Mouse (Mus musculus) T-helper 2 cell (primary cell): ENCODE data around the gene Ush1g.

Experiments used
- in situ Hi-C: fragments of 300-600 bp; cut with MboI, MseI; formaldehyde crosslinking; loops from one replicate; pipeline ENCODE4 v1.15.1; 2025; ENCODE audit warnings: high pct_unique_total_duplicates

The Ush1g gene

GRCm38 (mm10) chr11:115334531-115334930, 12.7 kb upstream of the Ush1g start, which contains the start of gene Otop3:
Gene Otop3, plus strand, starts transcription at chr11:115334731.
- in situ Hi-C loops: no loop called here

GRCm38 (mm10) chr11:115329339-115329738, 7.5 kb upstream of the Ush1g start:
- in situ Hi-C loops: no loop called here

- in situ Hi-C loops: no loop called here
These were observed 4.9 kb upstream of the Ush1g start for GRCm38 (mm10) chr11:115326730-115327129.

GRCm38 (mm10) chr11:115323354-115323753, 1.5 kb upstream of the Ush1g start:
- in situ Hi-C loops: no loop called here

- in situ Hi-C loops: no loop called here
These were observed 2.0 kb downstream of the Ush1g start for GRCm38 (mm10) chr11:115319704-115320383.

GRCm38 (mm10) chr11:115318245-115319027, 3.4 kb downstream of the Ush1g start:
- in situ Hi-C loops: no loop called here

GRCm38 (mm10) chr11:115317204-115317603, 4.6 kb downstream of the Ush1g start:
- in situ Hi-C loops: no loop called here

GRCm38 (mm10) chr11:115314249-115314648, 7.6 kb downstream of the Ush1g start:
- in situ Hi-C loops: no loop called here

GRCm38 (mm10) chr11:115308781-115309180, 13.1 kb downstream of the Ush1g start:
- in situ Hi-C loops: no loop called here

GRCm38 (mm10) chr11:115306863-115307262, 15.0 kb downstream of the Ush1g start, which contains the start of gene Otop2:
Gene Otop2, plus strand, starts transcription at chr11:115307163.
- in situ Hi-C loops: no loop called here

- in situ Hi-C loops: no loop called here
These were observed 18.7 kb downstream of the Ush1g start for GRCm38 (mm10) chr11:115303167-115303566.

- in situ Hi-C loops: no loop called here
These were observed 20.5 kb downstream of the Ush1g start for GRCm38 (mm10) chr11:115301351-115301750.

GRCm38 (mm10) chr11:115300745-115301144, 21.1 kb downstream of the Ush1g start:
- in situ Hi-C loops: no loop called here

GRCm38 (mm10) chr11:115298160-115298559, 23.7 kb downstream of the Ush1g start:
- in situ Hi-C loops: no loop called here

GRCm38 (mm10) chr11:115297214-115297826, 24.5 kb downstream of the Ush1g start, which contains the start of gene Fads6:
Gene Fads6, minus strand, starts transcription at chr11:115297663.
- in situ Hi-C loops: no loop called here

- in situ Hi-C loops: no loop called here
These were observed 25.2 kb downstream of the Ush1g start for GRCm38 (mm10) chr11:115296471-115297210.

GRCm38 (mm10) chr11:115295939-115296338, 25.9 kb downstream of the Ush1g start:
- in situ Hi-C loops: no loop called here

- in situ Hi-C loops: no loop called here
These were observed 29.0 kb downstream of the Ush1g start for GRCm38 (mm10) chr11:115292631-115293375.

- in situ Hi-C loops: no loop called here
These were observed 30.3 kb downstream of the Ush1g start for GRCm38 (mm10) chr11:115291503-115291902.

- in situ Hi-C loops: no loop called here
These were observed 30.9 kb downstream of the Ush1g start for GRCm38 (mm10) chr11:115290919-115291318.

- in situ Hi-C loops: no loop called here
These were observed 31.5 kb downstream of the Ush1g start for GRCm38 (mm10) chr11:115290314-115290713.
